Mouse (Mus musculus): ENCODE measurements at regions not wholly inside any gene's neighbourhood (a gene's known extent, or its start where the extent isn't known, plus 50 kb on each side); places are given as distances from the start of the nearest gene placed in this dataset.

DNA sequence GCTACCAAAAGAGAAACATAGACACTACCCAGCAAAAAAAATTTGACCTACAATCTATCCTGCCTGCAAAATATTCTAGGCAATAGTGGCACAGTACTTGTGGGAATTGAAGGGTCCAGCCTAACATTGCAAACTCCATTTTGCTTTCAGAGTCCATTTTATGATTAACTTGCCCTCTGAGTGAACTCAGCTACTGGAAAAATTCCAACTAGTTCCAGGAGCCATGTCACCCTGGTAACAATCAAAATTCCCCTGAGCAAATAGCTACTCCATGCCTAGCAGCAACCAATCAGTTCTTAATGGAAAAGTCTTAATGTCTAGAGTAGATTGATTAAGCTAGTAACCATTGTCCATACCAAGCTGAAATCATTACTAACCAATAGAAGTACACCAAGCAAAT lies 104.3 kb upstream of the Ankrd50 start:
- in situ Hi-C loops (cut with MboI, MseI), result no loop called here

DNA sequence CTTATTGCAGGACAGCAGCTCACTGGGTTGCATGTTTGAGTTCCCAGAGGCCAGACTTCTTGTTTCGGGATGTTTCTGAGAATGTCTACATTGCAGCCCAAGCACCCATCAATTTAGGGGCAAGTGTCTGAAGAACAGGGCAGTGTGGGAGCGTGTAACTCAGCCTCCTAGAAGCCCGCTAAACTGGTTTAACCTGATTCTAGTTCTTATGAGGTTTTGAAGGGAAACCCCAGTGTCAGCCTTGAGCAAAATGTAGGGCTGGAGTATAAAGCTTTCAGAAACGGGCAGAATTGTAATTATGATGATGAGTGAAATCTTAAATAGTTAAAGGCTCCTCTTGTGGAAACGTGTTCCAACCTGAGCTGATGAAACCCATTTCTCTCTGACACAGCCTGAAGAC lies 100.9 kb upstream of the Ankrd50 start:
- in situ Hi-C loops (cut with MboI, MseI), result no loop called here

DNA sequence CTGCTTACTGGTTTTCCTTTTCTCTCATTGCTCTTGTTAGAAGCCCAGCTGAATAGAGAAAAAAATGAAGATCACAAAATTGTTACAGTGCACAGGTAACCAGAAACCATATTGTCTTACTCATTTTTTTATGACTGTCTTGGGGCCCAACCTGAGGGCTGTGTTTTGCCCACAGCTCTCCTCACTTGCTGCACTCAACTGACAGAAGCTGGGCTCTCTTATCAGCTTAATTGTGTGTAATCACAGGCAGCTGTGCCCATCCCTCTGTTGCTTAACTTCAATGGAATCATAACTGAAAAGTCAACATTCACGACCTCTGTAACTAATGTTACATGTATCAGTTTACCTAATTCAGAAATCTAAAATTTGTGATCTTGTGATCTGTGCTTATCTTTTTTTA lies 95.1 kb upstream of the Ankrd50 start:
- in situ Hi-C loops (cut with MboI, MseI), result loop anchor here in 1 of 2 experiments (10.0 kb wide), 1 partner anchor 595 kb away; no protein-coding TSS in a partner anchor

DNA sequence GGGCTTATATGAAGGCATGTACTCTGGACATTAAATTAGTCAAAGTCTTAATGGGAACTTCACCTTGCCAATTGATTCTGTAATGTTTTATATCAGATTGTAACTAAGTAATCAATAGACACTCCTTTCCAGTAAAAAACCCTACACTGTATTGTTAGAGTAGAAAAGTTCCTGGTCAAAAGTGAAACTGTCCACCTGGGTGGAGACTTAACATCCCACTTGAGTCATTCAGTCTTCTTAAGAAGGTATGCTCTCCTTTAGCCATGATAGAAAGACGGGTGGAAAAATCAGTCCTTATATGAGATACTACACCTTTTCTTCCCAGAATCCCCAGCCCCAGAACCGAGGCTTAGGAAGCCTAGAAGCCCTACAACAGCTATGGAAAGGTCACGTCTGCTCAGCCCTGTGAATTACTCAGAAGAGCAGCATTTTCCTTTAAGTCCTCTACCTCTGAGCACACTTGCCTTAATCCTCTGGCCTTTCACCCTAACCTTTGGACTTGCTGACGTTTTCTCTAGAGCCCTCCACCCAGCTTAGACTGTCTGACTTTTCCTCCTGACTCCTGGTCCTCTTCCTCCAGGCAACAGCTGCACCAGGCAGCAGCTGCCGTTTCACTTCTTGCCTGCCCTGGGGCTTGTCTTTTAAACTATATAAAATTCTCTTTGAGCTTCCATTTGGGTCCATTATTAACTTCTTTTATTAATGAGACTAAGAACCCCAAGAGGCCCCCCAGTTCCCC lies 93.4 kb upstream of the Ankrd50 start:
- in situ Hi-C loops (cut with MboI, MseI), result loop anchor here in 1 of 2 experiments (10.0 kb wide), 1 partner anchor 597 kb away; no protein-coding TSS in a partner anchor

DNA sequence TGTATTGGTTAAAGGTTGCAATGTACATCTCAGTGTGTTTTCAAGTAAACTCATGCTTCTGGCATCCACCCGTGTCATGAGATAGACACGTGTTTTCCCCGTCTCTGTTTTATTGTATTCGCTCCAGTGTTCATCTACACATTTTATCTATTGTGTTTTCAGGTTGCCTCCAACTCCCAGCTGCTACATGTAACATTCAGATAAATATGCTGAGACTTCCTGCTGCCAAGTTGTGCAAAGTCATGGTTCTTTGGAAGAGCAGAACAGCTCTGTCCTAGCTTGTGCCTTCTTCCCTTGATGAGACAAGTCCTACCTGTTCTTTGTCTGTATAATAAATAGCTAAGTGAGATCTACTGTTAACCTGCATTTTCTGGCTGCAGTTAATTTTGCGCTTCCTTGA lies 89.0 kb upstream of the Ankrd50 start:
- in situ Hi-C loops (cut with MboI, MseI), result loop anchor here in 1 of 2 experiments (5.0 to 10.0 kb wide), 2 partner anchors 76 to 601 kb away; no protein-coding TSS in a partner anchor

DNA sequence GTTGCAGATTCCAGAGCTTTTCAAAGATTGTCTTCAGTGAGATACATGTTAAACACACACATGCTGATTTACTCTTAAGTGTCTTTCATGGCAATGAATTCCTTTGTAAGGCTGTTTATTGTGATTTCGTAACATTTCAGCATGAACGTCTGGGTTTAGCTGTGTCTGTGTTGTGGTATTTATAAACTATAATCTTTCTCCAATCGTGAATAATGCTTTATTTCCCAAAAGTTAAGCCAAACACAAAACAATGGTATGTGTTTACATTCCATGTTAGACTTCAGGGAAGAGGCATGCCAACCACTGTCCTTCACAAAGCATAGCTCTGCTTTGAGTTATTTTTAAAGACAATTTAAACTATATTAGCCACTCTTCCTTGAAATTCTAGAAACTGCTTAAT lies 87.5 kb upstream of the Ankrd50 start:
- in situ Hi-C loops (cut with MboI, MseI), result loop anchor here in 1 of 2 experiments (5.0 to 10.0 kb wide), 2 partner anchors 75 to 603 kb away; no protein-coding TSS in a partner anchor

DNA sequence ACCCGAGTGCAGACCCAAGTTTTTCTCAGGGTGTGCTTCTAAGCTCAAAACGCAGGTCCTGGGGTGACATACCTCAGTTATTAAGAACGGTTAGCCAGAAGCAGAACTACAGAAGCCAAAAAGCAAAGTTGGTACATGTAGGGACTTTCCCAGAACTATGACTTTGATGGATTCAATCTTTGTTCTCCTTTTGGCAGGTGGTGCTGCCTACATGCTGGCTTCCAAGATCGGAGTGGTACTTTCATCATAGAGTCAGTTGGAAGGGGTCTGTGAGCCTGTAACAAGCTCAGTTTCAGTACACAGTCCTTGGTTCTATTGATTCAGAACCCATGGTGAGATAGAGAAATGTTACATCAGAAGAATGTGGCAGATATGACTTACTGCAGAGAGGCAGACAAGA lies 86.6 kb upstream of the Ankrd50 start:
- in situ Hi-C loops (cut with MboI, MseI), result loop anchor here in 1 of 2 experiments (5.0 to 10.0 kb wide), 2 partner anchors 74 to 604 kb away; no protein-coding TSS in a partner anchor

DNA sequence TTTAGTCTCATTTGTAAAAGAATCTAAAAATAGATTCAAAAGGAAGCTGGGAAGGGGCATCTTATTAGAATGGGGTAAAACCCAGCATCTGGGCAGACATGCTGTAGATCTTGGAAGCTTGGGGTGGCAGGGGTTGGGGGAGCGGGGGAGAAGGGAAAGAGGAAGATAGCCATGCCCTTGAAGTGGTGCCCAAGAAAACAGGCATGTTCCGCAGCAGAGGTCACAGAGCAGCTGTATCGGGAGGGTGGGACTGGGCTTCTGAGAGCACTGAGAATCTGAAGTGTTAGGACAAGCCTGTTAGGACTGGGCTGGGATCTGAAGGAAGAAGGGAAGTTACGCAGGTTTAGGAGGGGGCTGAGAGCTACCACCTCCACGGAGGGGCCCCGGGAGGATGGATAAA lies 84.4 kb upstream of the Ankrd50 start:
- in situ Hi-C loops (cut with MboI, MseI), result no loop called here

DNA sequence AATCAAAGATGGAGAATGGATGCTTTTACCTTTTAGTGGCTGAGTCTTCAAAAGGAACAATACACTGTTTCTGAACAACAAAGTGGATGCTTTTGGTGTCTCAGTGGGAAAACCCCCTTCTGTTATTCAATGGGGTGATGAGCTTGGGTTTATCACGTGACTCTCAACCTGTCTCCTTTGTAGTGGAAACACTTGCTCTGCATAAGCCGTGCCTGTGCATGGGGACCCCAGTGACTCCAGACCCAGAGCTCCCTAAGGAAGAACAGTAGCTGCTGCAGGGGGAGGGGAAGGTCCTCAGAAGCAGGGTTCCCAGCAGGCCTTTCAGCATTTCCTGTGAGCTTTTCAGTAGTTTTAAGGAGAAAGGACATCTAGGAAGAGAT lies 83.9 kb upstream of the Ankrd50 start:
- in situ Hi-C loops (cut with MboI, MseI), result no loop called here

DNA sequence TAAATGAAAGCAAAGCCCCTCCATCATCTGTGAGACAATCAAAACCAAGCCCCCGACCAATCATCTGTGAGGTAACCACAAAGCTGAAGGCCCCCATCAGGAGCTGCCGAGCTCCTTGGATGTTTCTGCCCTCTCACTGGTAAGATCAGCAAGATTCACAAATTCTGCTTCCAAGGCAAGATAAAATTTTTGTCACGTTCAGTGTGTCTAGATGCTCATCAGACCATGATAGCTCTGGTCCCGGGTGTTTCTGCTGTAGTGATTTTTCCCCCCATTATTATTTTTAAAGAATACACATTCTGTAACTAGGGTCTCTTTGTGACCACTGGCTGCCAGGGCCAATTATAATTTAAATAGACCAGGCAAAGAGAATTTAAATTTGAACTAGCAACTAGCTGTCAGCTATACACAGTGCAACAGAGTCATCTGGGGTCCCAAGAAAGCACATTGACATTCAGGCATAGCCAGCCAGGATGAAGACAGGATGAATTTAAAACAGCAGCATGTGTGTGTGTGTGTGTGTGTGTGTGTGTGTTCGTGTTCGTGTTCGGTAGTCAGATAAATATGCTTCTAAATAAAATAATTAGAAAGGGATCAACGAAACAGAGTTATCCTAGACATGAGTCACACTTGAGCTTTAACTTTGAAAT lies 83.4 kb upstream of the Ankrd50 start:
- in situ Hi-C loops (cut with MboI, MseI), result no loop called here

DNA sequence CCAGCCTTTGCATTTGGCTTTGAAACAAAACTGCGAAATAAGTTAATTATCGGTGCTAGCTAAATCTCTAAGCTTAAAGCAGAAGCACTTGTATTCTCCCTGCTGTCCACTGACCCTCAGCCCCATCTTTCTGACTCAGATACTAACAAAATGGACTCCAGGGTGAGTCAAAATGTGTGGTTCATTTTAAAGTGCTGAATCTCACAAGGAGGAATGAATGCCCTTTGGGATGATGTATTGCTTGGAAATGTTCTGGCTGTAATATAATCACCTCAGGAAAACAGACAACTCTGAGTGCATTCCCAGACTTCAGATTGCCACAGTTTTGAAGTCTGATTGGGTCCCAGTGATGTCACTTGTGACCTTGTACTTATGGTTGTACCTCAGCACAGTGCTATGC lies 81.9 kb upstream of the Ankrd50 start:
- in situ Hi-C loops (cut with MboI, MseI), result no loop called here

DNA sequence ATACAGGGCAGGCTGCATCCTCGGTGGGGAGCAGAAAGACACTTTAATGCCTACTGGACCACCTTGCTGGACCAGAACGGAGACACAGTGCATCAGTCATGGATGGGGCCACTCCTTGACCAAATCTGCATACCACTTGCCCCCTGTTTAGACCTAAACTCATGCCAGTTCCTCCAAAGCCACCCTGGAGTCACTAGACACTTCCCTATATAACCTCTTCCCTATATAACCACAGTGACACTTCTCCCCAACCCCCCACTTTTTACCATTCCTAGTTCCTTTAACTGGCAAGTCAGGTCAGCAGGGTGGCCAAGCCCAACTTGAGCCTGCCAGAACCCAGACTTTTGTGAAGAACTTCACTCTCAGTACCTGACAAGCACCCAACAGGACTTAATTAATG lies 80.2 kb upstream of the Ankrd50 start:
- in situ Hi-C loops (cut with MboI, MseI), result no loop called here

DNA sequence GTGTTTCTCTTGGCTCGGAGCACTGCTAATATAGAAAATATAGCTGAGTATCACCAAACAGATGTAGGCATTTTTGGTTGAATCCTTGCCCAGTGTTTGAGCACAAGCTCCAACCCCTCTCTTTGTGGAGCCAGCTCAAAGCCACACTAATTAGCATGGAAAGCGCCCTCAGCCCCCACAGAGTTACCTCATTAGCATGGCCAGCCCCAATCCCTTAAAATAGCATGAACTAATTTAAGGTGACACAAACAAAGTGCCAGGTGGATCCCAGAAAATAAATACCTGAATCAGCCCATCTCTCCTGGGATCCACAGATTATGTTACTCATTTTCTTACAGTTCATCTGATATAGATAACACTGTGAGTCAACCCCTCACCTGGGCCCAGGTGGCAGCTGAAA lies 79.7 kb upstream of the Ankrd50 start:
- in situ Hi-C loops (cut with MboI, MseI), result no loop called here

DNA sequence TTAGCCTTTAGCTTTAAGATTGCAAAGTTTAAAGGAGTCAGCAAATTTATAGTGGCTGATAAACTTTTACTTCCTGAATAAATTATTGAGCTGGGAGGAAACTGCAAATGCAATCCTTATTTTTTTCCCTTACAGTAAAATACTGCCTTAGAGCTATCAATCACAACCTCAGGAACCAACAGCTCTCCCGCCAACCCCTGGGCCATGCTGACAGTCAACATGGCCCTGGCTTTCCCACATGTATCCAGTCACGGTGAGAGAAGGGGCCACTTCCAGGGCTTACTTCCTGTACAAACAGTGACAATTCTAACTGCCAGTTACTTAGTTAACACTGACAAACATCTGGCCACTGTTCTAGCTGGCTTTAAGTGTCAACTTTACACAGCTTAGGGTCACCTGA lies 76.5 kb upstream of the Ankrd50 start:
- in situ Hi-C loops (cut with MboI, MseI), result no loop called here

DNA sequence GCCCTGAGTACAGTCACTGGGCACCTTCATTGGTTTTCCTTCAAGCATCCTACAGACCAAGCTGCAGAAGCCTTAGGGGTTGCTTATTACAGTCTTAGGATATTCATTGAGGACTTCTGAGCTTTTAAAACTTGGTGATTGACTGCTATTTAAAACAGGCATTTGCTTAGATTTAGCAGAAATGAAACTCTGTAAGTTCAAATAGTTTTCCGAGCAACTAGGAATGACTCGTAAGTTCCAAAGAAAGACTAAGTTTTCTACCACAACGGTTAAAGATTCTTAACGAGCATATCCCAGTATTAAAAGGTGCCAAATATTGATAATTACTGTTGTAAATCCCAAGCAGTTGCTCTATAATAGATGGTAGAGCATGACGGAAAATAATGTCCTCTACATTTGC lies 71.3 kb upstream of the Ankrd50 start:
- in situ Hi-C loops (cut with MboI, MseI), result no loop called here

DNA sequence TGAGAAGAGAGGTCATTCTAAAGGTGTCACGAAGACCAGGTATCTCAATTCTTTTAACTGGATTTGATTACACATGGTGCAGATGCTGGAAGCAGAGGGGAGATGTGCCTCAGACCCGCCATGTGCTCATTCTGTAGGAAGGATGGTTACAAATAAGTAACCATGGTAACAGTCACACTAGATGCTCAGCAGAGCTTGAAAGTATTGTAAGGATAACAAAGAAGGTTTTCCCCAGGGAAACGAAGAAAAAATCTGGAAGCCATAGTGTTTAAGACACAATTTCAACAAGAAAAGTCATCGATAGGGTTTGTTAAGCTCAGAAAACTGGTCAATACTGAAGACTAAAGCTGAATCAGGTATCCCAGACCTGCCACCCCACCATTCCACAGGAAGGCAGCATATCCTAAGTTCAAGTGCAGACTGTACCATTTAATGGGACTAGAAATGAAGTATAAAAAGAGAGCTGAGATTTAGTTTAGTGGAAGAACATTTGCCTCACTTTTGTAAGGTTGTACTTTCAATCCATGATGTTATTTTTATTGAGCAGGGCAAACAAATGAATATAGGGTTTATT lies 68.9 kb upstream of the Ankrd50 start:
- in situ Hi-C loops (cut with MboI, MseI), result no loop called here

DNA sequence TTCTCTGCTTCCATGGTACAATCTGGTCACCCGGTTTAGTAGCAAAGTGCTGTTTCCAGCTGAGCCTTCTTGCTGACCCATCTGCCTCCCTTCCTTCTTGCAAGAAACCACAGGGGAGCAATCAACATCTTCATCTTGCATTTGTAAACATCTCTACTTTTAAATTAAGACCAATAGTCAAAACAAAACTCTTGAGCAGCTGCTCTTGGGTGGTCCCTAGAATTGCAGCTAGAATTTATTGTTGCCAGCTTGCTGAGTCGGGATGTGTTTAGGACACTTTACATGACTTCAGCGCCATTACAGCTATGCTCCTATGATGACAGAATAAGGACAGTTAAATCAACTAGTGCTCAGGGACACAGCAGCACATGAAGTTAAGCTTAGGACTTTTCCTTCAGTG lies 62.4 kb upstream of the Ankrd50 start:
- in situ Hi-C loops (cut with MboI, MseI), result no loop called here

DNA sequence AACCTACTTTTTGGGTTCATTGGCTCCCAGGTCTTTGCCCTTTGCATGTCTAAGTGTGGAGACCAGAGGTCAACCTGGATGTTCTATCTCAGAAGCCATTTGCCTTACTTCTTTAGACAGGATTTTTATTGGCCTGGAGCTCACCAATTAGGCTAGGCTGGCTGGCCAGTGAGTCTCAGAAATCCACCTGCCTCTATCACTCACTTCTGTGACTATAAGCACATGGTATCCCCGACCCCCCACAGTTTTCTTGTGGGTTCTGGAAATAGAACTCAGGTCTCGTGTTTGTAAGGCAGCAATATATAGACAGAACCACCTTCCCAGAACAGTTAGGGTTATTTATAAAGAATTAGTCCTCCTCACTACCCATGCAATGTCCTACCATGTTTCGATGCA lies 60.9 kb upstream of the Ankrd50 start:
- in situ Hi-C loops (cut with MboI, MseI), result no loop called here

DNA sequence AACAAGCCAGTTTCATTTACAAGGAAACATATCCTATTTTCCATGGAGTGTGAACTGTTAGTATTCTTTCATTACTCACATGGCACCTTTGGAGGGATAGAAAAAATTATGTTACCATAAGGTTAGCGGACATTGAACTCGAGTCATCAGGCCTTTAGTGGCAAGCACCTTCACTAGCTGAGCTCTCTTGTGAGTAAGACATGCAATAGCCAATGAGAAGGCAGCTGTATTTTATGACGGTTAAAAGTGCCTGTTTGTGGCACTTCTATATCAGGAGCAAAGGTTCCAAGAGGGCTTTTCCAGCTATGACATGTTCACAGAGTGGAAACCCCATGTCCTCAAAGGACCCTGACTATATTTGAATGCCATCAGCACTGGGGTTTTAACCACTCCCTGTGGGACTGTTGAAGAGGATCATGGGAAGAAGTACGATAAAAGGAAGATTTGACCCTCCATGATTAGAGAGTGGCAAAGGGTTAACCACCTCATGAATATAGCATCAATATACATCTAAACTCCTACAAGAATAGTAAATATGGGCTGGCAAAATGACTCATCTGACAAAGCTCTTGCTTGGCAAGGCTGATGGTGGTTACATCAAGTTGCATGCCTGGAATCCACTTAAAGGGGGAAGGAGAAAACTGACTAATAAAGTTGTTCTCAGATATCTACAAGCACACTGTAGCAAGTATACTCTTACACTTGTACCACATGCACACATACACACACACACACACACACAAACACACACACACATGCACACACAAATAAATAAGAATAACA lies 60.3 kb upstream of the Ankrd50 start:
- in situ Hi-C loops (cut with MboI, MseI), result no loop called here

DNA sequence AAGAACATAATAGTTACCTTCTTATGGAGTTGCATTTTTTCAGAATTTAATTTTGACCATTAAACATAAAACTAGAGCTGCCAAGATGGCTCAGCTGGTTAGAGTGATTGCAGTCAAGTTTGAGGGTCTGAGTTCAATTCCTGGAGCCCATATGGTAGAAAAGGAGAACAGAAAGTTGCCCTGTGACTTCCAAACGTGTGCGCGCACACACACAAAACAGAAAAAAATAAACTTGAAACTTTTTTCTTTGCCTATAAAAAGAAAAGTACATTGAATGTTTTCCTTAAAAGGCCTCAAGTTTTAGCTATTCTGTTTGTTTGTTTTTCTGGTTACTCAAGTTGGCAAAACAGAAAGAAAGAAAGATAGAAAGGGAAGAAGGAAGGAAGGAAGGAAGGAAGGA lies 59.2 kb upstream of the Ankrd50 start:
- in situ Hi-C loops (cut with MboI, MseI), result no loop called here

DNA sequence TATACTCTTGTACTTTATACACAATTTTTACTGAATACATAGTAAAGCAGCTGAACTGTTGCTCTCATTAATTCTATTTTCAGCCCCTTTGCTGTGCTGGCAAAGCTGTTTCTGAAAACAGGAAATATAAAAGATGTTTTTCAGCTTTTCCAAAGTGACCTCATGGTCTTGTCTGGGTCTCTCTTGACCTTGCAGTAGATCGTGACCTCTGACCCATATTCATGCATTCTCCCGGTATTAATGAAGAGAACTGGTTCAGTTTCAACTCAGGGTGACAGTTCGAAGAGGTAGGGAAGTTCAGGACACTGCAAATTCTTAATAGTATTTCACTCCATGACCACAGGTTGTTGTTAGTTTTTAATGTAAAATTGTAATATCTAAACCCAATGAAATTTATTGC lies 56.7 kb upstream of the Ankrd50 start:
- in situ Hi-C loops (cut with MboI, MseI), result no loop called here

DNA sequence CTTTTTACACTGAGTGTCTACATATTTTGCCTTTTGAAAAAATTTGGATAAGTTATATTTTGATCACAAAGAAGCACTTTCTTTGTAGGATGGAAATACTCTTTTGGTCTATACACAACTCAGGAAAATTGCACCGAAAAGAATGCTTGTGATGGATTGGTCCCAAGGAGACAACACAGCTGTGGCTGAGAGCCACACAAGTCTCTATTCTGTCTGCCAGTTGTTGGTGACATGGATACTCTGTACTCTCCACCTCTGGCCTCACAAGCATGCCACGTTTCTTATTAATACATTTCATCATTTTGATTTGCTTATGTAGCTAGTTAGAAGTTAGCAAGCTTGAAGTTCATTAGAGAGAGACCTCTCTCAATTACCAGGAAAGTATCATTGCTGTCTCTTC lies 53.7 kb upstream of the Ankrd50 start:
- in situ Hi-C loops (cut with MboI, MseI), result no loop called here
